ENCODE assay signal across 22 mouse cellular contexts in genomic region chr15:52406156-52406885, GRCm38 (mm10).
A peak's percentile ranks its signal among the peaks of the same experiment; 100 is the strongest.
DNase-seq lines count a peak whose midpoint lies in the region; ATAC-seq lines count a peak whose summit lies in the region.
"Had no signal": no experiment of that assay in that cellular context is flagged by ENCODE, and none has a peak within 500 bp of the region (broad histone marks: within the 10 kb centered on the region; RNA-seq: fewer than 3 reads in every experiment).

No protein-coding gene starts in this region.

- H3K36me3 ChIP-seq in forebrain, embryonic 14.5 days (ENCODE audit: control insufficient read depth, insufficient read depth, low read length): no peaks in the 10 kb centered on the region
- no peaks in the 10 kb centered on the region for H3K36me3 ChIP-seq in forebrain, embryonic 10.5 days (replicated peaks)
- no peaks in the 10 kb centered on the region for H3K36me3 ChIP-seq in forebrain, embryonic 16.5 days (ENCODE audit: control insufficient read depth, insufficient read depth)
- no peaks in the 10 kb centered on the region for H3K36me3 ChIP-seq in neural tube, embryonic 15.5 days
- H3K36me3 ChIP-seq: embryonic facial prominence, embryonic 10.5 days; limb, embryonic 15.5 days; liver, embryonic 15.5 days; lung, embryonic 15.5 days; midbrain, embryonic 15.5 days had no signal

- H3K27me3 ChIP-seq in forebrain, embryonic 14.5 days (replicated peaks; ENCODE audit: control insufficient read depth, insufficient read depth, low read length): no peaks in the 10 kb centered on the region
- H3K27me3 ChIP-seq in forebrain, embryonic 10.5 days (ENCODE audit: poor library complexity, severe bottlenecking): no peaks in the 10 kb centered on the region
- no peaks in the 10 kb centered on the region for H3K27me3 ChIP-seq in forebrain, embryonic 16.5 days (replicated peaks; ENCODE audit: control insufficient read depth, insufficient read depth, low read length)
- H3K27me3 ChIP-seq in neural tube, embryonic 15.5 days (replicated peaks): no peaks in the 10 kb centered on the region
- H3K27me3 ChIP-seq: limb, embryonic 15.5 days; liver, embryonic 15.5 days; lung, embryonic 15.5 days; megakaryocyte, embryonic 14.5 days; midbrain, embryonic 15.5 days had no signal

- DNase-seq in forebrain, embryonic 14.5 days (ENCODE audit: low spot score): peak; percentile 45
- no peak for DNase-seq in forebrain, embryonic 10.5 days (ENCODE audit: extremely low spot score, low spot score)
- peak; percentile 46 for DNase-seq in left cerebral cortex, postnatal 4 days
- DNase-seq in left cerebral cortex, postnatal 36 days (ENCODE audit: low spot score in 2 of 2): no peak
- no peak for DNase-seq in spleen, adult 18-20 months
- DNase-seq: cerebellum, adult 2 months; gastrocnemius, postnatal 25 days; heart, adult 2 months; kidney, adult 18-20 months; kidney, postnatal 4 days; layer of hippocampus, adult 9-11 months; lung, postnatal 36 days; right cerebral cortex, postnatal 14 days had no signal

- H3K9me3 ChIP-seq in forebrain, embryonic 14.5 days (replicated peaks; ENCODE audit: control insufficient read depth, low read length): no peaks in the 10 kb centered on the region
- H3K9me3 ChIP-seq in forebrain, embryonic 10.5 days: no peaks in the 10 kb centered on the region
- no peaks in the 10 kb centered on the region for H3K9me3 ChIP-seq in forebrain, embryonic 16.5 days (ENCODE audit: control insufficient read depth, low read length)
- H3K9me3 ChIP-seq in neural tube, embryonic 15.5 days (replicated peaks): no peaks in the 10 kb centered on the region
- H3K9me3 ChIP-seq: embryonic facial prominence, embryonic 10.5 days; limb, embryonic 15.5 days; liver, embryonic 15.5 days; lung, embryonic 15.5 days; megakaryocyte, embryonic 14.5 days; midbrain, embryonic 15.5 days had no signal

- intact Hi-C loops in left cerebral cortex, postnatal 4 days (cut with DNase I): no loop called here
- intact Hi-C loops in left cerebral cortex, postnatal 36 days (cut with DNase I): no loop called here

- 70% methylated on average over 3 of the region's 3 CpGs for WGBS in forebrain, embryonic 14.5 days
- WGBS in forebrain, embryonic 10.5 days: 94% methylated on average over 3 of the region's 3 CpGs
- 47% methylated on average over 3 of the region's 3 CpGs for WGBS in forebrain, embryonic 16.5 days
- WGBS in neural tube, embryonic 15.5 days: 62% methylated on average over 3 of the region's 3 CpGs

- H3K4me1 ChIP-seq in forebrain, embryonic 14.5 days (ENCODE audit: control insufficient read depth, insufficient read depth, low read length): 0 out of 2 replicates have a peak, but pooled peaks cover 3% of the 10 kb centered on the region
- H3K4me1 ChIP-seq in forebrain, embryonic 10.5 days: no peaks in the 10 kb centered on the region
- H3K4me1 ChIP-seq in forebrain, embryonic 16.5 days (replicated peaks; ENCODE audit: control insufficient read depth, insufficient read depth, low read length): peaks cover 8% of the 10 kb centered on the region
- H3K4me1 ChIP-seq in neural tube, embryonic 15.5 days: no peaks in the 10 kb centered on the region
- H3K4me1 ChIP-seq: embryonic facial prominence, embryonic 10.5 days; limb, embryonic 15.5 days; liver, embryonic 15.5 days; lung, embryonic 15.5 days; megakaryocyte, embryonic 14.5 days; midbrain, embryonic 15.5 days had no signal

- ATAC-seq in forebrain, embryonic 14.5 days: peak; percentile 48; the same call in 1 of the 2 replicates
- peak; percentile 72 for ATAC-seq in forebrain, embryonic 16.5 days
- peak; percentile 68; the same call in 1 of the 2 replicates for ATAC-seq in neural tube, embryonic 15.5 days (ENCODE audit: low FRiP score)
- ATAC-seq: inflammation-experienced regulatory T-cells, adult 6 months; midbrain, embryonic 15.5 days had no signal

- no peak overlapping the region for H3K4me3 ChIP-seq in forebrain, embryonic 14.5 days (ENCODE audit: low read depth, low read length)
- no peak overlapping the region for H3K4me3 ChIP-seq in forebrain, embryonic 10.5 days
- no peak overlapping the region for H3K4me3 ChIP-seq in forebrain, embryonic 16.5 days (replicated peaks; ENCODE audit: low read length)
- no peak overlapping the region for H3K4me3 ChIP-seq in neural tube, embryonic 15.5 days (replicated peaks)
- H3K4me3 ChIP-seq: embryonic facial prominence, embryonic 10.5 days; heart, adult 2 months; limb, embryonic 15.5 days; liver, embryonic 15.5 days; lung, embryonic 15.5 days; megakaryocyte, embryonic 14.5 days; midbrain, embryonic 15.5 days had no signal

- no peak overlapping the region for H3K9ac ChIP-seq in forebrain, embryonic 14.5 days (ENCODE audit: low read length)
- no peak overlapping the region for H3K9ac ChIP-seq in forebrain, embryonic 16.5 days (replicated peaks; ENCODE audit: low read depth, low read length)
- no peak overlapping the region for H3K9ac ChIP-seq in neural tube, embryonic 15.5 days (replicated peaks)
- H3K9ac ChIP-seq: limb, embryonic 15.5 days; liver, embryonic 15.5 days; lung, embryonic 15.5 days; midbrain, embryonic 15.5 days had no signal

- no peak overlapping the region for H3K4me2 ChIP-seq in forebrain, embryonic 14.5 days (ENCODE audit: low read length)
- H3K4me2 ChIP-seq in forebrain, embryonic 16.5 days (ENCODE audit: low read length): no peak overlapping the region
- no peak overlapping the region for H3K4me2 ChIP-seq in neural tube, embryonic 15.5 days
- H3K4me2 ChIP-seq: limb, embryonic 15.5 days; liver, embryonic 15.5 days; lung, embryonic 15.5 days; midbrain, embryonic 15.5 days had no signal

- no peak overlapping the region for H3K27ac ChIP-seq in forebrain, embryonic 14.5 days (ENCODE audit: low read depth, low read length)
- no peak overlapping the region for H3K27ac ChIP-seq in forebrain, embryonic 10.5 days
- peak overlapping the region; percentile 37; the same call in 1 of the 2 replicates for H3K27ac ChIP-seq in forebrain, embryonic 16.5 days (ENCODE audit: low read length)
- no peak overlapping the region for H3K27ac ChIP-seq in neural tube, embryonic 15.5 days (replicated peaks)
- H3K27ac ChIP-seq: embryonic facial prominence, embryonic 10.5 days; heart, adult 2 months; limb, embryonic 15.5 days; liver, embryonic 15.5 days; lung, embryonic 15.5 days; midbrain, embryonic 15.5 days had no signal

Comparison
In these comparisons a context has a peak if more than half of its experiments do, and no peak if none do; other contexts are left out.
1. DNase-seq: peak in forebrain, embryonic 14.5 days (single experiment) and left cerebral cortex, postnatal 4 days (single experiment); none in forebrain, embryonic 10.5 days (single experiment), left cerebral cortex, postnatal 36 days (0 of 2) and spleen, adult 18-20 months (0 of 2).
2. Peak in every context shown above with its lines, with median percentiles within 50 percentile points of each other: ATAC-seq.